Mouse (Mus musculus): ENCODE results near the gene Irak1bp1. TPM values are rescaled to one million over a fixed set of nuclear protein-coding genes. Genes with fewer than 3 reads are reported as not detected.

Gene Irak1bp1
- polyA plus RNA-seq, 1 experiment: 8.0 TPM

GRCm38 (mm10) chr9:82861316-82861715 lies 32.0 kb downstream of the Irak1bp1 start:
- Histone ChIP-seq H3K79me2 (ENCODE audit: control insufficient read depth, insufficient read depth) (no peaks in the 10 kb centered on the region), H3K4me2 (ENCODE audit: low read depth) (no peak overlapping the region), H3K27me3 (ENCODE audit: control insufficient read depth, insufficient read depth, insufficient read length) (no peaks in the 10 kb centered on the region), H3ac (ENCODE audit: control insufficient read depth, insufficient read length) (no peak overlapping the region), H3K36me3 (ENCODE audit: control insufficient read depth, insufficient read depth) (peaks cover 4% of the 10 kb centered on the region), H3K4me3 (no peak overlapping the region)
- TF ChIP-seq POLR2A (IDR thresholded peaks at IDR 0.05; ENCODE audit: insufficient read length, low read depth): no peak

GRCm38 (mm10) chr9:82861775-82862430 lies 32.6 kb downstream of the Irak1bp1 start:
- TF ChIP-seq TCF3 (IDR thresholded peaks at IDR 0.05; ENCODE audit: insufficient read length, low read depth) (no peak), MAX (IDR thresholded peaks at IDR 0.05; ENCODE audit: low read depth) (no peak), MYOG (IDR thresholded peaks at IDR 0.05; ENCODE audit: control insufficient read depth in 1 of 3, insufficient read depth in 1 of 3, insufficient read length in 2 of 3, low read depth in 2 of 3) (no peak), TCF12 (IDR thresholded peaks at IDR 0.05; ENCODE audit: insufficient read depth, poor library complexity, severe bottlenecking) (no peak), CEBPB (IDR thresholded peaks at IDR 0.05; ENCODE audit: insufficient read depth, poor library complexity, severe bottlenecking) (no peak), POLR2AphosphoS2 (IDR thresholded peaks at IDR 0.05; ENCODE audit: insufficient read length, low read depth) (no peak), REST (IDR thresholded peaks at IDR 0.05; ENCODE audit: insufficient read depth, insufficient read length) (no peak), MYOD1 (IDR thresholded peaks at IDR 0.05; ENCODE audit: control insufficient read depth in 1 of 3, insufficient read length in 2 of 3, low read depth in 2 of 3) (no peak), POLR2A (IDR thresholded peaks at IDR 0.05; ENCODE audit: insufficient read length, low read depth) (no peak), E2F4 (IDR thresholded peaks at IDR 0.05; ENCODE audit: insufficient read depth) (no peak)
- peaks cover 4% of the 10 kb centered on the region for H3K36me3 ChIP-seq (ENCODE audit: control insufficient read depth, insufficient read depth)
- H3K27me3 ChIP-seq (ENCODE audit: control insufficient read depth, insufficient read depth, insufficient read length): no peaks in the 10 kb centered on the region
- no peak overlapping the region for H3K4me2 ChIP-seq (ENCODE audit: low read depth)
- H3K79me2 ChIP-seq (ENCODE audit: control insufficient read depth, insufficient read depth): no peaks in the 10 kb centered on the region
- H3K4me3 ChIP-seq: no peak overlapping the region
- no peak overlapping the region for H3ac ChIP-seq (ENCODE audit: control insufficient read depth, insufficient read length)

- Histone ChIP-seq H3K4me2 (ENCODE audit: low read depth) (no peak overlapping the region), H3K79me2 (ENCODE audit: control insufficient read depth, insufficient read depth) (no peaks in the 10 kb centered on the region), H3K36me3 (ENCODE audit: control insufficient read depth, insufficient read depth) (peaks cover 24% of the 10 kb centered on the region), H3K4me3 (no peak overlapping the region), H3K27me3 (ENCODE audit: control insufficient read depth, insufficient read depth, insufficient read length) (no peaks in the 10 kb centered on the region), H3ac (ENCODE audit: control insufficient read depth, insufficient read length) (no peak overlapping the region)
- TF ChIP-seq TCF3 (IDR thresholded peaks at IDR 0.05; ENCODE audit: insufficient read length, low read depth): no peak
- no peak for TF ChIP-seq REST (IDR thresholded peaks at IDR 0.05; ENCODE audit: insufficient read depth, insufficient read length)
- no peak for TF ChIP-seq MYOG (IDR thresholded peaks at IDR 0.05; ENCODE audit: control insufficient read depth in 1 of 3, insufficient read depth in 1 of 3, insufficient read length in 2 of 3, low read depth in 2 of 3)
- TF ChIP-seq POLR2AphosphoS2 (IDR thresholded peaks at IDR 0.05; ENCODE audit: insufficient read length, low read depth): no peak
- TF ChIP-seq MYOD1 (IDR thresholded peaks at IDR 0.05; ENCODE audit: control insufficient read depth in 1 of 3, insufficient read length in 2 of 3, low read depth in 2 of 3): no peak
- no peak for TF ChIP-seq TCF12 (IDR thresholded peaks at IDR 0.05; ENCODE audit: insufficient read depth, poor library complexity, severe bottlenecking)
- no peak for TF ChIP-seq MAX (IDR thresholded peaks at IDR 0.05; ENCODE audit: low read depth)
- TF ChIP-seq CEBPB (IDR thresholded peaks at IDR 0.05; ENCODE audit: insufficient read depth, poor library complexity, severe bottlenecking): no peak
- no peak for TF ChIP-seq E2F4 (IDR thresholded peaks at IDR 0.05; ENCODE audit: insufficient read depth)
- no peak for TF ChIP-seq SRF (IDR thresholded peaks at IDR 0.05; ENCODE audit: control insufficient read depth, insufficient read length, low read depth)
- no peak for TF ChIP-seq POLR2A (IDR thresholded peaks at IDR 0.05; ENCODE audit: insufficient read length, low read depth)
- no peak for TF ChIP-seq USF1 (IDR thresholded peaks at IDR 0.05; ENCODE audit: low read depth)
These were observed 36.8 kb downstream of the Irak1bp1 start for GRCm38 (mm10) chr9:82866121-82866520.

GRCm38 (mm10) chr9:82867698-82868097 lies 38.4 kb downstream of the Irak1bp1 start:
- TF ChIP-seq USF1 (IDR thresholded peaks at IDR 0.05; ENCODE audit: low read depth) (no peak), POLR2AphosphoS2 (IDR thresholded peaks at IDR 0.05; ENCODE audit: insufficient read length, low read depth) (no peak)
- peaks cover 39% of the 10 kb centered on the region for H3K36me3 ChIP-seq (ENCODE audit: control insufficient read depth, insufficient read depth)

GRCm38 (mm10) chr9:82877078-82877477 lies 47.7 kb downstream of the Irak1bp1 start:
- Histone ChIP-seq H3ac (ENCODE audit: control insufficient read depth, insufficient read length) (no peak overlapping the region), H3K27me3 (ENCODE audit: control insufficient read depth, insufficient read depth, insufficient read length) (no peaks in the 10 kb centered on the region), H3K79me2 (ENCODE audit: control insufficient read depth, insufficient read depth) (no peaks in the 10 kb centered on the region), H3K36me3 (ENCODE audit: control insufficient read depth, insufficient read depth) (peaks cover 64% of the 10 kb centered on the region), H3K4me3 (no peak overlapping the region), H3K4me2 (ENCODE audit: low read depth) (no peak overlapping the region)
- TF ChIP-seq MAX (IDR thresholded peaks at IDR 0.05; ENCODE audit: low read depth): no peak

More at GRCm38 (mm10) chr9:82867698-82868097, 38.4 kb downstream of the Irak1bp1 start:
- Histone ChIP-seq H3K4me3 (no peak overlapping the region), H3K27me3 (ENCODE audit: control insufficient read depth, insufficient read depth, insufficient read length) (no peaks in the 10 kb centered on the region), H3ac (ENCODE audit: control insufficient read depth, insufficient read length) (no peak overlapping the region), H3K4me2 (ENCODE audit: low read depth) (no peak overlapping the region), H3K79me2 (ENCODE audit: control insufficient read depth, insufficient read depth) (no peaks in the 10 kb centered on the region)

GRCm38 (mm10) chr9:82884177-82884576 lies 54.8 kb downstream of the Irak1bp1 start:
- H3ac ChIP-seq (ENCODE audit: control insufficient read depth, insufficient read length): no peak overlapping the region
- H3K79me2 ChIP-seq (ENCODE audit: control insufficient read depth, insufficient read depth): no peaks in the 10 kb centered on the region
- H3K27me3 ChIP-seq (ENCODE audit: control insufficient read depth, insufficient read depth, insufficient read length): no peaks in the 10 kb centered on the region
- TF ChIP-seq USF1 (IDR thresholded peaks at IDR 0.05; ENCODE audit: low read depth) (no peak), POLR2A (IDR thresholded peaks at IDR 0.05; ENCODE audit: insufficient read length, low read depth) (no peak), MAX (IDR thresholded peaks at IDR 0.05; ENCODE audit: low read depth) (no peak), SRF (IDR thresholded peaks at IDR 0.05; ENCODE audit: control insufficient read depth, insufficient read length, low read depth) (no peak), CEBPB (IDR thresholded peaks at IDR 0.05; ENCODE audit: insufficient read depth, poor library complexity, severe bottlenecking) (no peak), POLR2AphosphoS2 (IDR thresholded peaks at IDR 0.05; ENCODE audit: insufficient read length, low read depth) (no peak), REST (IDR thresholded peaks at IDR 0.05; ENCODE audit: insufficient read depth, insufficient read length) (no peak), TCF12 (IDR thresholded peaks at IDR 0.05; ENCODE audit: insufficient read depth, poor library complexity, severe bottlenecking) (no peak), E2F4 (IDR thresholded peaks at IDR 0.05; ENCODE audit: insufficient read depth) (no peak), MYOG (IDR thresholded peaks at IDR 0.05; ENCODE audit: control insufficient read depth in 1 of 3, insufficient read depth in 1 of 3, insufficient read length in 2 of 3, low read depth in 2 of 3) (no peak), MYOD1 (IDR thresholded peaks at IDR 0.05; ENCODE audit: control insufficient read depth in 1 of 3, insufficient read length in 2 of 3, low read depth in 2 of 3) (no peak), TCF3 (IDR thresholded peaks at IDR 0.05; ENCODE audit: insufficient read length, low read depth) (no peak)
- no peak overlapping the region for H3K4me3 ChIP-seq
- no peak overlapping the region for H3K4me2 ChIP-seq (ENCODE audit: low read depth)
- peaks cover 61% of the 10 kb centered on the region for H3K36me3 ChIP-seq (ENCODE audit: control insufficient read depth, insufficient read depth)

All from myocyte (in vitro differentiated cells).